Mouse (Mus musculus) liver, embryonic 14.5 days (tissue): ENCODE results near the gene Micu1. TPM values are rescaled to one million over a fixed set of nuclear protein-coding genes. Genes with fewer than 3 reads are reported as not detected.
A peak's percentile ranks its signal among the peaks of the same experiment; 100 is the strongest.
"Not testable (repeated sequence)": the region's sequence is repeated elsewhere in the genome, so short reads cannot be mapped to it uniquely, and the experiment has no call there.

ENCODE experiments used
- ATAC-seq: fragments of 200-750 bp; cut with Nextera tagmentation; 2 replicates; pipeline ENCODE4 v1.8.0; 2017; ENCODE audit warnings: moderate number of reproducible peaks, mild to moderate bottlenecking, moderate library complexity; ENCODE audit not compliant: insufficient read depth
- DNase-seq, 3 experiments: peaks; one replicate each; pipeline ENCODE4 v3.0.0-alpha.2; 2012 to 2013; ENCODE audit warnings: low read depth in 3 of 3, low spot score in 3 of 3
- H3K27ac ChIP-seq: fragments of 300-500 bp; sonication (generic); 2 replicates; pipeline ENCODE4 v1.5.1; 2014; ENCODE audit warnings: moderate library complexity, mild to moderate bottlenecking, control low read depth, inconsistent platforms
- H3K27me3 ChIP-seq: fragments of 300-500 bp; sonication (generic); 2 replicates; pipeline ENCODE4 v1.6.1; 2014; ENCODE audit warnings: mild to moderate bottlenecking, low read length, moderate library complexity; ENCODE audit not compliant: control insufficient read depth, insufficient read depth
- H3K36me3 ChIP-seq: fragments of 300-500 bp; sonication (generic); replicated peaks from 2 replicates; pipeline ENCODE4 v1.6.1; 2014; ENCODE audit warnings: low read depth; ENCODE audit not compliant: control insufficient read depth, insufficient read depth
- H3K4me1 ChIP-seq, 2 experiments: fragments of 200-500 bp in 1 of 2; fragments of 300-500 bp in 1 of 2; sonication (generic) in 1 of 2; replicated peaks; 2 replicates each; pipeline ENCODE4 v1.6.1; 2012 to 2014; ENCODE audit warnings: antibody characterized with exemption in 1 of 2, inconsistent platforms in 1 of 2, low read length in 1 of 2; ENCODE audit not compliant: control insufficient read depth in 2 of 2, insufficient read depth in 2 of 2
- H3K4me2 ChIP-seq: fragments of 300-500 bp; sonication (generic); 2 replicates; pipeline ENCODE4 v1.6.1; 2014; ENCODE audit warnings: low read depth, mild to moderate bottlenecking, control low read depth, moderate library complexity
- H3K4me3 ChIP-seq, 2 experiments: fragments of 200-500 bp in 1 of 2; fragments of 300-500 bp in 1 of 2; sonication (generic) in 1 of 2; 2 replicates each; pipeline ENCODE4 v1.5.1; 2012 to 2014; ENCODE audit warnings: low read depth in 2 of 2, low read length in 2 of 2, mild to moderate bottlenecking in 2 of 2, control low read depth in 1 of 2, inconsistent platforms in 1 of 2, moderate library complexity in 1 of 2; ENCODE audit not compliant: insufficient read depth in 1 of 2
- H3K9ac ChIP-seq: fragments of 300-500 bp; sonication (generic); replicated peaks from 2 replicates; pipeline ENCODE4 v1.6.1; 2014; ENCODE audit warnings: mild to moderate bottlenecking, control low read depth, moderate library complexity
- H3K9me3 ChIP-seq: fragments of 300-500 bp; sonication (generic); 2 replicates; pipeline ENCODE4 v1.6.1; 2016; ENCODE audit warnings: low read length, mixed read lengths; ENCODE audit not compliant: control insufficient read depth
- CTCF ChIP-seq: IDR thresholded peaks from 2 replicates; pipeline ENCODE4 v1.5.1; 2016; ENCODE audit warnings: antibody characterized with exemption, low read depth, control low read depth
- EP300 ChIP-seq: IDR thresholded peaks from 2 replicates; pipeline ENCODE4 v1.6.1; 2016; ENCODE audit warnings: antibody characterized with exemption, low read depth
- WGBS: fragments of 180-500 bp; shearing (Covaris S2); extraction: QIAGEN DNeasy Blood & Tissue Kit; methylation state at CpG from one replicate; pipeline ENCODE4 v1.1.7; 2014; ENCODE audit not compliant: insufficient replicate concordance; 5-methylcytosine and 5-hydroxymethylcytosine counted together
- polyA plus RNA-seq, 2 experiments: library from polyadenylated mRNA; depleted of rRNA in 1 of 2; stranded (reverse) in 1 of 2; unstranded in 1 of 2; fragments of >200 nt; fragmentation: Nextera tagmentation in 1 of 2; extraction: Ambion mirVana in 1 of 2; gene quantifications; 2 replicates each; pipeline versions ENCODE4 v1.2.1 to v1.2.3; 2012 to 2014

The Micu1 gene
- polyA plus RNA-seq, 2 experiments: 27.1 to 28.2 TPM

- 11% methylated on average over 5 of the region's 5 CpGs for WGBS
- Histone ChIP-seq H3K4me3 (peak overlapping the region; percentile 63 to 67), H3K27me3 (no peaks in the 10 kb centered on the region), H3K27ac (peak overlapping the region; percentile 99), H3K9me3 (no peaks in the 10 kb centered on the region), H3K9ac (peak overlapping the region; percentile 93), H3K36me3 (no peaks in the 10 kb centered on the region), H3K4me2 (peak overlapping the region; percentile 94), H3K4me1 (peaks cover 53 to 55% of the 10 kb centered on the region in 2 experiments)
- TF ChIP-seq EP300 (peak; percentile 78), CTCF (peak; percentile 80)
- peak; percentile 82 to 86 (median 82) for DNase-seq
- peak; percentile 78 for ATAC-seq
These were observed 171.3 kb downstream of the Micu1 start for GRCm38 (mm10) chr10:59873613-59874012.

- Histone ChIP-seq H3K4me1 (peaks cover 57% of the 10 kb centered on the region in 2 experiments), H3K27me3 (no peaks in the 10 kb centered on the region), H3K36me3 (no peaks in the 10 kb centered on the region), H3K4me3 (peak overlapping the region; percentile 47 to 63), H3K9me3 (no peaks in the 10 kb centered on the region), H3K27ac (peak overlapping the region; percentile 99), H3K4me2 (peak overlapping the region; percentile 94), H3K9ac (peak overlapping the region; percentile 93)
- DNase-seq: peak; percentile 86 to 89 (median 88)
- TF ChIP-seq CTCF: no peak
- TF ChIP-seq EP300: peak; percentile 88
- WGBS: 17% methylated on average over 1 of the region's 1 CpGs
- ATAC-seq: peak; percentile 70
These were observed 173.1 kb downstream of the Micu1 start for GRCm38 (mm10) chr10:59875396-59875795.

DNA sequence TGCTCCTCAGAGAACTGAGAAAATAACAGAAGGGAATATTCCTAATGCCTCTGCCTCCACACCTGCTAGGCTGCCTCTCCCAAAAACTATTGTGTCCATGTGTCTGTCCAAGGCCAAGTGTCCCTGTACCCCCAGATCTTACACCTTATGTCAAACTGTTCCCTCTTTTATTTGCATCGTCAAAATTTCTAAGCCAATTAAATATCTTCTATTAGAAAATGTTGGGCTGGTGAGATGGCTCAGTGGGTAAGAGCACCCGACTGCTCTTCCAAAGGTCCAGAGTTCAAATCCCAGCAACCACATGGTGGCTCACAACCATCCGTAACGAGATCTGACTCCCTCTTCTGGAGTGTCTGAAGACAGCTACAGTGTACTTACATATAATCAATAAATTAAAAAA lies 174.4 kb downstream of the Micu1 start:
- H3K4me3 ChIP-seq, DNase-seq, H3K36me3 ChIP-seq, H3K27me3 ChIP-seq, ATAC-seq, H3K9me3 ChIP-seq: not testable (repeated sequence)
- peak overlapping the region; percentile 31 for H3K4me2 ChIP-seq
- 88% methylated on average over 4 of the region's 4 CpGs for WGBS
- H3K9ac ChIP-seq: peak overlapping the region; percentile 53
- H3K4me1 ChIP-seq: peaks cover 65 to 68% of the 10 kb centered on the region in 2 experiments
- H3K27ac ChIP-seq: peak overlapping the region; percentile 99

DNA sequence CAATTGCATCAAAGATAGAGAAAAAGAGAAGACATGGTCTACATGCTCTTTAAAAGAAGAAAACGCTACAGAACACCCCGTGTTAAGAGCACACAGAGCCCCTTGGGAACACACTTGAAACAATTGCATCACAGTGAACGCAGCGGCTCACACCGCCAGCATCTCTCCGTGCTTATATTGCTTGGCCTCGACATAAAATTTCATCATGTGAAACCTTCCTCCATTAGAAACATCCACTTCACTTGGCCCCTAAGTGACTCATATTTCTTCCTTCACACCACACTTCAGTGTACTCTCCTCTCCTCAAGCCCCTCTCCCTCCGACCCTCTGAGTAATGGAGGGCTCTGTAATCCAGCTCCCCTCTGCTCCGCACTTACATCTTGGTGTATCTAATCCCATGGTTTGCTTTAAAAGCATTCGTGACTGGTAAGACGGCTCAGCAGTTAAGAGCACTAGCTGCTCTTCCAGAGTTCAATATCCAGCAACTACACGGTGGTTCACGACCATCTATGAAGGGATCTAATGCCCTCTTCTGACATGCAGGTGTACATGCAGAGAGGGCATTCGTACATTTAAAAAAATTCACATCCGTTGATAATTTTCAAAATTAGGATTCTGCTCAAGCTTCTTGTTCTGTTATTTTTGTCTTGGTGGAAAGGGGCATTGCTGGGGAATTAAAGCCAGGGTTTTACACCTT lies 175.3 kb downstream of the Micu1 start:
- DNase-seq (no peak), ATAC-seq (no peak)
- no peak for TF ChIP-seq EP300
- TF ChIP-seq CTCF: no peak
- no peaks in the 10 kb centered on the region for H3K27me3 ChIP-seq
- 72% methylated on average over 15 of the region's 15 CpGs for WGBS
- peaks cover 63 to 69% of the 10 kb centered on the region in 2 experiments for H3K4me1 ChIP-seq
- H3K27ac ChIP-seq: peak overlapping the region; percentile 51
- no peak overlapping the region for H3K4me3 ChIP-seq
- H3K9ac ChIP-seq: no peak overlapping the region; the same call in 1 of the 2 replicates
- H3K9me3 ChIP-seq: no peaks in the 10 kb centered on the region
- peak overlapping the region; percentile 93 for H3K4me2 ChIP-seq
- no peaks in the 10 kb centered on the region; the same call in 1 of the 2 replicates for H3K36me3 ChIP-seq

GRCm38 (mm10) chr10:59878823-59879222 lies 176.5 kb downstream of the Micu1 start:
- peak overlapping the region; percentile 100 for H3K9ac ChIP-seq

More at GRCm38 (mm10) chr10:59878823-59879222, 176.5 kb downstream of the Micu1 start:
- DNase-seq: peak in 1 of 3 experiments; percentile 31
- no peaks in the 10 kb centered on the region; the same call in 1 of the 2 replicates for H3K36me3 ChIP-seq
- H3K9me3 ChIP-seq: no peaks in the 10 kb centered on the region
- H3K4me3 ChIP-seq: peak overlapping the region; percentile 95 to 99
- peak overlapping the region; percentile 99 for H3K27ac ChIP-seq
- WGBS: 14% methylated on average over 5 of the region's 5 CpGs
- H3K4me2 ChIP-seq: peak overlapping the region; percentile 93
- no peaks in the 10 kb centered on the region for H3K27me3 ChIP-seq
- ATAC-seq: peak; percentile 14; the same call in 1 of the 2 replicates
- TF ChIP-seq CTCF: no peak; the same call in 1 of the 2 replicates
- TF ChIP-seq EP300: no peak
- peaks cover 54 to 57% of the 10 kb centered on the region in 2 experiments for H3K4me1 ChIP-seq
